Mouse (Mus musculus) megakaryocyte, embryonic 14.5 days (primary cell): ENCODE results near the gene Olfr523.

ENCODE experiments used
- FLI1 ChIP-seq: IDR thresholded peaks from 2 replicates; pipeline ENCODE4 v1.6.1; 2012; ENCODE audit warnings: low read length, inconsistent platforms, mixed read lengths
- GATA1 ChIP-seq: IDR thresholded peaks from 3 replicates; pipeline ENCODE4 v1.6.1; 2012; ENCODE audit warnings: mixed read lengths, low read length, inconsistent platforms, borderline replicate concordance

GRCm38 (mm10) chr7:140192445-140192844, 19.4 kb downstream of the Olfr523 start:
- TF ChIP-seq GATA1 = no peak
- TF ChIP-seq FLI1 = no peak
